Mouse (Mus musculus): ENCODE measurements around the gene Dap. TPM values are rescaled to one million over a fixed set of nuclear protein-coding genes. Genes with fewer than 3 reads are reported as not detected.
A peak's percentile ranks its signal among the peaks of the same experiment; 100 is the strongest.

Dap gene
- polyA plus RNA-seq, 1 experiment from 2014 or later, result 41.9 TPM

DNA sequence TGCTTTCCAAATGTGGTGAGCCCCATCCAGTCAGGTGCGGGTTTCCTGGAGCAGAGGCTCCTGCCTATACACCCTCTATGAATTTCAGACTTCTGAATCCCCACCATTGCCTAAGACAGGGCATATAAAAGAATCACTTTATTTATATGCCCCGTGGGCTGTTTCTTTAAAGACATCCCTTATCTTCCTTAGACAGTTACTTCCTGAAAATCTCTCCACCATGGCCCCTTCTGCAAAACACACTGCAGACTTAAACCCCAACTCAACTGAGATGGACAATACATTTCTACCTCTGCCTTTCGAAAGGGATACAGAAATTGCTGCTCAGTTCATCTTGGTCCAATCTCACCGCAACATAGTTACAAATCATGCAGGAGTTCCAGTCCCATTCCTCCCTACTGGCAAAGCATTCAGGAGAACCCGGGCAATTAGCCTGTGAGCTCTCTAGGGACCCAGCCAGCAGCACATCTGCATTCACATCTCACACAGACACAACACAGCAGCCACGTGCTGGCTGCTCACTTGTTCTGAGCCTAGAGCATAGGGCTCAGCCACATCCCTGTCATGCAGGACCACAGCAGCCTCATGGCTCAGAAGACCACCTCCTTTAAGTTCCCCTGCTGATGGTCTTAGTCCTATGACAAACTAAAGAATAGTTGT, 75.3 kb downstream of the Dap start:
- no peak overlapping the region for H3K4me3 ChIP-seq
- peaks cover 18% of the 10 kb centered on the region for H3K4me1 ChIP-seq (replicated peaks)
- peaks cover 46% of the 10 kb centered on the region for H3K27me3 ChIP-seq (ENCODE audit: insufficient read depth, poor library complexity, severe bottlenecking)
- DNase-seq (ENCODE audit: low spot score), result no peak
- H3K36me3 ChIP-seq, result no peaks in the 10 kb centered on the region
- no peak overlapping the region for H3K27ac ChIP-seq
- WGBS, result 71% methylated on average over 6 of the region's 6 CpGs
- no peaks in the 10 kb centered on the region for H3K9me3 ChIP-seq

DNA sequence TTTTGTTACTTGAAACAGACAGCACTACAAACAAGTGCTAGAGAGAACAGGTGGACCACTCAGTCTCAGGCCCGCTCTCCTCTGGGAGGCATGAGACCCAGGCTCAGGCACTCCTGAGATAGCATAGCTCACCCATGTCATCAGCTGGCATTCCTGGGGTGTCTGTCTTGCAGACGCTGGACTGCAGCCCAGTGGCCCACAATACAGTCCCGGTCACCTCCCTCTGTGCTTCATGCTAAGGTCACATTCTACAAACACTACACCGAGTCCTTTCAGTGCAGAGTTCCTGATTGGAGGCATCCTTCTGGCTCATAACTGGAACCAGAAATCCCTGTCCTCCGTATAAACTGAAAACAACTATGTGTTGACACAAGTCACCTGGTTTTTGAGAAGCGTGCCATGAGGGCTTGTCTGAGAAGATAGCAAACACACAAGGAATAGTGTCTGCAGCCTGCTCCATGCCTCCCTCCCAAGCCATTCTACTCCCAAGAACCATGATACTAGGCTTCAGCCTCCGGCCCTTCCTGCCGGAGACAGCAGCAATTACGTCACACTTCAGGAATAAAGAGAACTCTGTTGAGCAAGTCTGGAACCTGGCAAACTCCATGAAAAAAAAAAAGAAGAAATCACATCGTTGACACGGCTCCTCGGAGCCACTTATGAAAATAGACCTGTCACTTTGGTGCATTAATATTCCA, 78.3 kb downstream of the Dap start:
- 70% methylated on average over 12 of the region's 12 CpGs for WGBS
- H3K36me3 ChIP-seq, result no peaks in the 10 kb centered on the region
- H3K27me3 ChIP-seq (ENCODE audit: insufficient read depth, poor library complexity, severe bottlenecking), result peaks cover 21% of the 10 kb centered on the region
- H3K9me3 ChIP-seq, result no peaks in the 10 kb centered on the region
- no peak overlapping the region for H3K4me3 ChIP-seq
- DNase-seq (ENCODE audit: low spot score), result no peak
- peaks cover 7% of the 10 kb centered on the region for H3K4me1 ChIP-seq (replicated peaks)
- H3K27ac ChIP-seq, result no peak overlapping the region

DNA sequence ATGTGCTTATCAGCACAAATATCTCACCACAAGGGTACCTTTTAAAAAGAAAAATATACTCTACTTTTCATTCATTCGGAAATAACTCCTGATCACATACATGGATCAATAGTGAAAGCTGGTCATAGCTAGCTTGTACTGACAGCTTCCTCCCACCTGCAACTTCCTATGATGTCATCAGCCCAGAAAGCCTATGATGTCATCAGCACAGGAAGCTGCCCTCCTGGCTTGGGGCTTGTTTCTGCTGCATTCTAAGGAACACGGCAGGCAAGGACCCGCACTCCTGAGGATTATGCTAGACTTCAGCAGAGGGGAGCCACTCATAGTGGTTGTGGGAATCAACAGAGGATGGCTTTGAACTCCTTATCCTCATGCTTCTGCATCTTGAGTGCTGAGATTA, 80.2 kb downstream of the Dap start:
- no peaks in the 10 kb centered on the region for H3K36me3 ChIP-seq
- H3K9me3 ChIP-seq, result no peaks in the 10 kb centered on the region
- no peaks in the 10 kb centered on the region for H3K4me1 ChIP-seq (replicated peaks)
- no peak overlapping the region for H3K4me3 ChIP-seq
- WGBS, result 87% methylated on average over 3 of the region's 3 CpGs
- DNase-seq (ENCODE audit: low spot score), result no peak
- peaks cover 3% of the 10 kb centered on the region; the same call in 1 of the 2 replicates for H3K27me3 ChIP-seq (ENCODE audit: insufficient read depth, poor library complexity, severe bottlenecking)
- H3K27ac ChIP-seq, result no peak overlapping the region

DNA sequence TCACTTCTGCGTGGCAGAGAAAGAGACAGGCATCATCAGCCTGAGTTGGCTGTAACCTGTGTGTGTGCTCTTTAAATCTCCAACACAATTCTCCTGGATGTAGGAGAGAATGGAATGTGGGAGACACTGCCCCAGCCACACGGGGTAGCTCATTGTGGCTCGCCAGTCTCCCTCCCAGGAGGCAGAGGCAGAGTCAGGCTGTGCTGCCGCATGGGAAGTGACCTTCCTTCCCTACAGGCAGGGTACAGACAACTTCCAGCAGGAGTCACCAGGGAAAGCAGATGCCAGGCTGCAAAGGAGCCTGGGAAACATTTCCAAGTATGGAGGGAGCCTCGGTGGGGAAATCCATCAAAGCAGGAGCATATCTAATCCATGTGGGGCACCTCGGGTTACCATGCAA, 81.1 kb downstream of the Dap start:
- 46% methylated on average over 6 of the region's 6 CpGs for WGBS
- DNase-seq (ENCODE audit: low spot score), result no peak
- Histone ChIP-seq H3K27ac (no peak overlapping the region), H3K9me3 (no peaks in the 10 kb centered on the region), H3K27me3 (ENCODE audit: insufficient read depth, poor library complexity, severe bottlenecking) (no peaks in the 10 kb centered on the region), H3K4me3 (no peak overlapping the region), H3K4me1 (replicated peaks) (no peaks in the 10 kb centered on the region), H3K36me3 (no peaks in the 10 kb centered on the region)

DNA sequence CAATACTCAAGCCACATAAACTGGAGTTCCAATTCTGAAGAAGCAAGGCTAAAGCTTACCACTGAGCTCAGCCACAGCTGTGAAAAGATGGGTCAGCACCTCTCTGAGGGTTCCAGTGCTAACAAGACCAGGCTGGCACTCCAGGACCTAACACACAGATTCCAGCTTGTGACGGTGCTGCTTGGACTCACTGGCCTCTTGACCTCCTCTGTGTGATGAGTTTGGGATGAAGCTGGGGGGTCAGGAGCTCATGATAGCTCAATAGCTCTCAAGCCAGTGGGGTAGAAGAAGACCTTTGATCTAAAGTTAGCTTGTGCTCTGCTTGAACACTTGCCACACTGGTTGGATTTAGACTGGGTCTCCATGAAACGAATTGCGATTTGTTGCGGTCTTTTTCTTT, 82.6 kb downstream of the Dap start:
- H3K4me3 ChIP-seq, result no peak overlapping the region
- H3K9me3 ChIP-seq, result no peaks in the 10 kb centered on the region
- no peaks in the 10 kb centered on the region for H3K36me3 ChIP-seq
- H3K27me3 ChIP-seq (ENCODE audit: insufficient read depth, poor library complexity, severe bottlenecking), result no peaks in the 10 kb centered on the region
- H3K4me1 ChIP-seq (replicated peaks), result no peaks in the 10 kb centered on the region
- 63% methylated on average over 4 of the region's 4 CpGs for WGBS
- no peak for DNase-seq (ENCODE audit: low spot score)
- no peak overlapping the region for H3K27ac ChIP-seq

DNA sequence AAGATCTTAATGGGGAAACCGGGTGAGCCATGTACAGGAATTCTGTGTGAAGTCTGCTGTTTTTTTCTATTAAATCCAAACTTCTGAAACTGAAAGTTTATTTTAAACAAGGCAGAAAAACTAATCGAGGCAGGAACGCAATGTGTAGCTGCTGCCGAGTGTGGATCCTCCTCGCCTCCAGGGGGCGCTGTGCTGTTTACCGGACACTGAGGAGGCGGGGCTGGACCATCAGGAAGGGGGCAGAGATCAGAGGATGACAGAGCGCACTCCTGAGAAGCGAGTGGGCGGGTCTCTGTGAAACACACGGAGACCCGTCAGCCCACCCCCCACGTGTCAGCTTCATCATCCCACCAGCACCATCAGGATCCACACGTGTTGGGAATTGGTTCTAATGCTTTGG, 85.4 kb downstream of the Dap start:
- Histone ChIP-seq H3K4me3 (no peak overlapping the region), H3K27ac (no peak overlapping the region), H3K9me3 (no peaks in the 10 kb centered on the region), H3K36me3 (no peaks in the 10 kb centered on the region), H3K27me3 (ENCODE audit: insufficient read depth, poor library complexity, severe bottlenecking) (no peaks in the 10 kb centered on the region), H3K4me1 (replicated peaks) (no peaks in the 10 kb centered on the region)
- no peak for DNase-seq (ENCODE audit: low spot score)
- 72% methylated on average over 15 of the region's 15 CpGs for WGBS

DNA sequence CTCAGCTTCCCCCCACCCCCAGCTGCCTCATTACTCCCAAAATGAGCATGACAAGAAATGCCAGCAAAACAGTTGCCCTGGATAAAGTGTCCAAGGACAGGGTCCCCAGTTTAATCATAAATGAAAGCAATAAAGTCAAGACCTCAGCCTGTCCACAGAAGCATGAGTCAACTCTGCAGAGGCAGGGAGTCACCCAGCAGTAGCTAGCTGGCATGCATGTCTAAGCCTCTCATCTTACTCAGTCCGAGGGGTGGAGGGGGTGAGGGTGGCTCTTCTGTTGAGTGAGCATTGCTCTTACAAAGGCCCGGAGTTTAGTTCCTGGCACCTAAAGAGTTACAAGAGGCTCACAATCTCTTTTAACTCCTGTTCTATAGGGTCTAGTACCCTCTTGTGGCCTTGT, 87.9 kb downstream of the Dap start:
- 81% methylated on average over 2 of the region's 2 CpGs for WGBS
- Histone ChIP-seq H3K36me3 (no peaks in the 10 kb centered on the region), H3K27ac (no peak overlapping the region), H3K27me3 (ENCODE audit: insufficient read depth, poor library complexity, severe bottlenecking) (no peaks in the 10 kb centered on the region), H3K9me3 (peaks cover 1% of the 10 kb centered on the region; the same call in 1 of the 2 replicates), H3K4me3 (no peak overlapping the region), H3K4me1 (replicated peaks) (no peaks in the 10 kb centered on the region)
- no peak for DNase-seq (ENCODE audit: low spot score)

DNA sequence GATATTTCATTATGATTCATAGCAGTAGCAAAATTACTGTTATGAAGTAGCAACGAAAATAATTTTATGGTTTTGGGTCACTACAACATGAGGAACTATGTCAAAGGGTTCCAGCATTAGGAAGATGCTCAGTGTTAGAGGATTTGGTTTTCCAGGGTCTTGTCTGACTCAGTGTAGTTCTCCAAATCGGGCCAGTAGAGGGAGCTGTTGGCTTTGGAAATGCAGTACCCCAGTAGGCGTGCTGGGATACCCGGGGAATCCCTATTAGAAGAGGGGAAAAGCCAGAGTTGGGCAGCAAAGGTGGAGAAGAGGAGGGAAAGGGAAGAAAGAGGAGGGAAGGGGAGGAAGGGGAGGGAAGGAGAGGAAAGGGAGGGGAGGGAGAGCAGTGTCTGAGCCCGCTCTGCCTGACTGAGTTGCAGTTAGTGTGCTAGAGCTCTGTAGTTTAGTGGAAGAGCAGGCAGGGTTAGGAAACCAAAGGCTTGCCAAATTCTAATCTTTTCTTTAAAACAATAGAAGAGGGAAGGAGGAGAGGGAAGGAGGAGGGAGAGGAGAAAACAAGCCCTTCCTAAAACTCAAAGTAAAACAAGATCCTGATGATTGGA, 91.6 kb downstream of the Dap start:
- peak; percentile 83 for DNase-seq (ENCODE audit: low spot score)
- Histone ChIP-seq H3K27ac (no peak overlapping the region), H3K4me1 (replicated peaks) (peaks cover 26% of the 10 kb centered on the region), H3K36me3 (no peaks in the 10 kb centered on the region), H3K27me3 (ENCODE audit: insufficient read depth, poor library complexity, severe bottlenecking) (no peaks in the 10 kb centered on the region), H3K9me3 (peaks cover 5% of the 10 kb centered on the region; the same call in 1 of the 2 replicates), H3K4me3 (no peak overlapping the region)
- WGBS, result 6% methylated on average over 5 of the region's 5 CpGs

DNA sequence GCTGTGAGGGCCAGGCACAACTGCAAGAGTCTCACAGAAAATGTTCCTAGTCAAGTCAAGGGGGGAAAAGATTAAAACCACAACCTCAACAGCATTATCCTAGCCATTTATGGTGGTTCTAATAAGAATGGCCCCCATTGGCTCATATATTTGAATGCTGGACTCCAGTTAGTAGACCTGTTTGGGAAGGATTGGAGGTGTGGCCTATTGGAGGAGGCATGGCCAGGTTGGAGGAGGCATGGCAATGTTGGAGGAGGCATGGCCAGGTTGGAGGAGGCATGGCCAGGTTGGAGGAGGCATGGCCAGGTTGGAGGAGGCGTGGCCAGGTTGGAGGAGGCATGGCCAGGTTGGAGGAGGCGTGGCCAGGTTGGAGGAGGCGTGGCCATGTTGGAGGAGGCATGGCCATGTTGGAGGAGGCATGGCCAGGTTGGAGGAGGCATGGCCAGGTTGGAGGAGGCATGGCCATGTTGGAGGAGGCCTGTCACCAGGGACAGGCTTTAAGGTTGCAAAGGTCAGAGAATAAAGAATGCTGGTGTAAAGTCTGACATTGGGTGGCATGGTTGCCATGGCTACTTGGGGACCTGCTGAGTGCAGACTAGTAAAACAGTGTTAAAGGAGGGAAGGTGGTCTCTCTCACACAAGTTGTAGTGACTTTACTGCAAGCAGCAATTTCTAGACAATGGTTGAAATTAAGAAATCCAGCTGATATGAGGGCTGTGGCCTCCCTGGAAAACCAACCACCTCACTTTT, 93.1 kb downstream of the Dap start:
- Histone ChIP-seq H3K4me1 (replicated peaks) (peaks cover 26% of the 10 kb centered on the region), H3K27ac (peak overlapping the region; percentile 24; the same call in 1 of the 2 replicates), H3K36me3 (no peaks in the 10 kb centered on the region), H3K9me3 (peaks cover 5% of the 10 kb centered on the region; the same call in 1 of the 2 replicates), H3K4me3 (no peak overlapping the region), H3K27me3 (ENCODE audit: insufficient read depth, poor library complexity, severe bottlenecking) (no peaks in the 10 kb centered on the region)
- WGBS, result 93% methylated on average over 3 of the region's 3 CpGs
- DNase-seq (ENCODE audit: low spot score), result no peak

DNA sequence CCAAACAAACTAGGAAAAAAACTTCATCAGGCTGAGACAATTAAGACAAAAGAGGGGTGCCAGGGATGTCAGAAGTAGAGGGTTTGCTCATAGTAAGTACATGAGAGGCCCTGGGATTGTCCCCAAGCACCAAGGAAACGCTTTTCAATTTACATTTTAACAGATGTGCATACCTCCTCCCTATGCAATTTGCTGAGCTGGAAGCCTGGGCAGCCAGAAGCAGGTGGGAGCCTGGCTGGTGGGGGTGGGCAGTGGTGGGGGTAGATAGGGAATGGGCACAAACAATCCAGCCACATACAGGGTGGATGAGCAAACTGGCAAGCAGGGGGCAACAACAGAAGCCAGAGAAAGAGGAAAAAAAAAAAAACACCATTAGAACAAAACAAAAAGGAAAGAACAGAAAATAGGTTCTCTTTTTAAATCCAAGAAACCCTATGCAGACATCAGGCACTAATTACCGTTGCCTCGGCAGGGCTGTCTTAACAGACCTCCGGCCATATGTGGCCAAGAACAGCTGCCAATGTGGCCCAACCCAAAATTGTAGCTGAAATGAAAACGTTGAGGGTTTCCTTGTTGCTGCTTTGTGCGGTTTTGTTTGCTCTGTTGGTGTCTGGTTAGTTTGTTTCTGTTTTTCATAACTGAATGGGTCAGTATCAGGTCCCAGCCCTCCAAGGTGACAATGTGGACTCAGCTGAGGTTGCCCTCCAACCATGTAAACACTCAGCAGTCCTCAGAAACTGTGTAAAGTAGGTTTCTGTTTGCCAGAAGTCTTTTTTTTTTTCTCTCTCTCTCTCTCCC, 94.2 kb downstream of the Dap start:
- no peak for DNase-seq (ENCODE audit: low spot score)
- Histone ChIP-seq H3K4me1 (replicated peaks) (peaks cover 26% of the 10 kb centered on the region), H3K4me3 (no peak overlapping the region), H3K9me3 (peaks cover 5% of the 10 kb centered on the region; the same call in 1 of the 2 replicates), H3K36me3 (no peaks in the 10 kb centered on the region), H3K27me3 (ENCODE audit: insufficient read depth, poor library complexity, severe bottlenecking) (no peaks in the 10 kb centered on the region), H3K27ac (peak overlapping the region; percentile 71)
- WGBS, result 42% methylated on average over 6 of the region's 6 CpGs

DNA sequence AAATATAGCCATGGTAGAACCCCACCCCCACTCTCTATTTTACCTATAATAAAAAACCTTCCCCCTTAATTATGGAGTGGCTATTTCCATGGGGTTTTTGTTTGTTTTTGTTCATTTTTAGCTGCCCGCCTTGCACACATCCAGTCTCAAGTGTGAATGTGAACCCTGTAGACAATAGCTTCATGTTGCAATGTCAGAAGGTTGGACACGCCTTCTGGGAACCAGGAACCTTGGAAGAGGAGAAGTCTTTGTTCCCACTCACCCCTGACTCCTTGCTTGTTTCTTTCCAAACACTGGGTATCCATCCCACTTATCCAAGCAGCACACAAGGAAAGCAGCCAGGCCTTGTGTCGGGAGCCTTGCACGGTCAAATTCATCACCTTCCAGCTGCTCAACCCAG, 94.9 kb downstream of the Dap start:
- Histone ChIP-seq H3K4me3 (no peak overlapping the region), H3K4me1 (replicated peaks) (peaks cover 26% of the 10 kb centered on the region), H3K9me3 (peaks cover 5% of the 10 kb centered on the region; the same call in 1 of the 2 replicates), H3K27ac (peak overlapping the region; percentile 71), H3K27me3 (ENCODE audit: insufficient read depth, poor library complexity, severe bottlenecking) (no peaks in the 10 kb centered on the region), H3K36me3 (no peaks in the 10 kb centered on the region)
- DNase-seq (ENCODE audit: low spot score), result peak; percentile 25
- 45% methylated on average over 4 of the region's 4 CpGs for WGBS
